Mouse (Mus musculus) limb, embryonic 15.5 days (tissue): ENCODE data around the gene Il16. TPM values are rescaled to one million over a fixed set of nuclear protein-coding genes. Genes with fewer than 3 reads are reported as not detected.

Experiments used
- ATAC-seq: fragments of 200-750 bp; cut with Nextera tagmentation; 2 replicates; pipeline ENCODE4 v1.8.0; 2017; ENCODE audit warnings: low read depth, moderate TSS enrichment; ENCODE audit not compliant: insufficient number of reproducible peaks, low FRiP score, low TSS enrichment
- H3K27ac ChIP-seq: fragments of 300-500 bp; sonication (generic); 2 replicates; pipeline ENCODE4 v1.5.1; 2015; ENCODE audit warnings: moderate library complexity, mild to moderate bottlenecking, inconsistent platforms
- H3K27me3 ChIP-seq: fragments of 300-500 bp; sonication (generic); 2 replicates; pipeline ENCODE4 v1.6.1; 2015; ENCODE audit warnings: inconsistent platforms
- H3K36me3 ChIP-seq: fragments of 300-500 bp; sonication (generic); 2 replicates; pipeline ENCODE4 v1.6.1; 2015; ENCODE audit warnings: inconsistent platforms
- H3K4me1 ChIP-seq: fragments of 300-500 bp; sonication (generic); 2 replicates; pipeline ENCODE4 v1.6.1; 2015; ENCODE audit warnings: inconsistent platforms
- H3K4me2 ChIP-seq: fragments of 300-500 bp; sonication (generic); 2 replicates; pipeline ENCODE4 v1.6.1; 2015; ENCODE audit warnings: mild to moderate bottlenecking, inconsistent platforms
- H3K4me3 ChIP-seq: fragments of 300-500 bp; sonication (generic); 2 replicates; pipeline ENCODE4 v1.5.1; 2015; ENCODE audit warnings: mild to moderate bottlenecking, inconsistent platforms
- H3K9ac ChIP-seq: fragments of 300-500 bp; sonication (generic); 2 replicates; pipeline ENCODE4 v1.6.1; 2015; ENCODE audit warnings: inconsistent platforms
- H3K9me3 ChIP-seq: fragments of 300-500 bp; sonication (generic); 2 replicates; pipeline ENCODE4 v1.6.1; 2016; ENCODE audit warnings: inconsistent platforms
- WGBS: fragments of 180-500 bp; shearing (Covaris S2); methylation state at CpG from one replicate; pipeline ENCODE4 v1.1.7; 2015; 5-methylcytosine and 5-hydroxymethylcytosine counted together
- polyA plus RNA-seq: library from polyadenylated mRNA; unstranded; fragments of >200 nt; fragmentation: Nextera tagmentation; extraction: Ambion mirVana; gene quantifications from 2 replicates; pipeline ENCODE4 v1.2.1, GENCODE M21; 2015

Gene Il16
- polyA plus RNA-seq, 1 experiment from 2014 or later, result 8.4 TPM

GRCm38 (mm10) chr7:83633856-83634255 is 111.7 kb downstream of the Il16 start:
- H3K27me3 ChIP-seq, result no peaks in the 10 kb centered on the region
- H3K4me3 ChIP-seq, result no peak overlapping the region
- H3K9ac ChIP-seq, result no peak overlapping the region
- no peak overlapping the region for H3K27ac ChIP-seq
- peaks cover 22% of the 10 kb centered on the region; the same call in 1 of the 2 replicates for H3K36me3 ChIP-seq
- no peaks in the 10 kb centered on the region for H3K9me3 ChIP-seq
- H3K4me1 ChIP-seq, result peaks cover 18% of the 10 kb centered on the region
- 70% methylated on average over 6 of the region's 6 CpGs for WGBS
- ATAC-seq, result no peak
- no peak overlapping the region for H3K4me2 ChIP-seq

GRCm38 (mm10) chr7:83632682-83633120 is 112.8 kb downstream of the Il16 start:
- peak overlapping the region; percentile 68 for H3K4me3 ChIP-seq
- H3K4me2 ChIP-seq, result peak overlapping the region; percentile 76
- H3K4me1 ChIP-seq, result peaks cover 18% of the 10 kb centered on the region
- no peaks in the 10 kb centered on the region for H3K27me3 ChIP-seq
- ATAC-seq, result no peak
- peak overlapping the region; percentile 71; the same call in 1 of the 2 replicates for H3K9ac ChIP-seq
- 56% methylated on average over 6 of the region's 6 CpGs for WGBS
- peak overlapping the region; percentile 24 for H3K27ac ChIP-seq
- peaks cover 19% of the 10 kb centered on the region; the same call in 1 of the 2 replicates for H3K36me3 ChIP-seq
- no peaks in the 10 kb centered on the region for H3K9me3 ChIP-seq

- H3K9me3 ChIP-seq, result no peaks in the 10 kb centered on the region
- peak within 1 kb of the TSS; percentile 76 for H3K4me2 ChIP-seq
- no peaks in the 10 kb centered on the region for H3K27me3 ChIP-seq
- under 1% methylated on average over 35 of the region's 35 CpGs for WGBS
- peak; percentile 95 for ATAC-seq
- H3K4me3 ChIP-seq, result peak within 1 kb of the TSS; percentile 68
- peak within 1 kb of the TSS; percentile 71 for H3K9ac ChIP-seq
- peak within 1 kb of the TSS; percentile 86 for H3K27ac ChIP-seq
- H3K36me3 ChIP-seq, result peaks cover 12% of the 10 kb centered on the region; the same call in 1 of the 2 replicates
- peaks cover 18% of the 10 kb centered on the region for H3K4me1 ChIP-seq
Measured at GRCm38 (mm10) chr7:83631828-83632681, 113.5 kb downstream of the Il16 start, which contains the start of gene Stard5. Gene Stard5 (plus strand): TSS chr7:83631959.

GRCm38 (mm10) chr7:83631073-83631827 is 114.3 kb downstream of the Il16 start:
- peaks cover 4% of the 10 kb centered on the region; the same call in 1 of the 2 replicates for H3K36me3 ChIP-seq
- H3K27ac ChIP-seq, result peak overlapping the region; percentile 86
- no peaks in the 10 kb centered on the region for H3K27me3 ChIP-seq
- H3K4me1 ChIP-seq, result peaks cover 18% of the 10 kb centered on the region
- peak overlapping the region; percentile 68 for H3K4me3 ChIP-seq
- H3K9me3 ChIP-seq, result no peaks in the 10 kb centered on the region
- 6% methylated on average over 11 of the region's 11 CpGs for WGBS
- no peak for ATAC-seq
- H3K9ac ChIP-seq, result peak overlapping the region; percentile 39; the same call in 1 of the 2 replicates
- peak overlapping the region; percentile 76 for H3K4me2 ChIP-seq

- no peak overlapping the region for H3K9ac ChIP-seq
- peaks cover 7% of the 10 kb centered on the region for H3K4me1 ChIP-seq
- H3K27ac ChIP-seq, result no peak overlapping the region
- WGBS, result 79% methylated on average over 4 of the region's 4 CpGs
- ATAC-seq, result no peak
- 0 out of 2 replicates have a peak, but pooled peaks cover 2% of the 10 kb centered on the region for H3K36me3 ChIP-seq
- no peak overlapping the region for H3K4me2 ChIP-seq
- no peaks in the 10 kb centered on the region for H3K9me3 ChIP-seq
- no peaks in the 10 kb centered on the region for H3K27me3 ChIP-seq
- H3K4me3 ChIP-seq, result no peak overlapping the region
Measured at GRCm38 (mm10) chr7:83627369-83627768, 118.2 kb downstream of the Il16 start.

- ATAC-seq, result no peak
- Histone ChIP-seq H3K27me3 (no peaks in the 10 kb centered on the region), H3K27ac (no peak overlapping the region), H3K4me3 (no peak overlapping the region), H3K9me3 (no peaks in the 10 kb centered on the region), H3K4me2 (no peak overlapping the region), H3K9ac (no peak overlapping the region), H3K36me3 (0 out of 2 replicates have a peak, but pooled peaks cover 2% of the 10 kb centered on the region), H3K4me1 (peaks cover 7% of the 10 kb centered on the region)
- WGBS, result 56% methylated on average over 8 of the region's 8 CpGs
Measured at GRCm38 (mm10) chr7:83626557-83627257, 118.8 kb downstream of the Il16 start.

GRCm38 (mm10) chr7:83624065-83624464 is 121.5 kb downstream of the Il16 start:
- Histone ChIP-seq H3K4me1 (no peaks in the 10 kb centered on the region), H3K36me3 (0 out of 2 replicates have a peak, but pooled peaks cover 2% of the 10 kb centered on the region), H3K4me2 (no peak overlapping the region), H3K27ac (no peak overlapping the region), H3K9ac (no peak overlapping the region), H3K4me3 (no peak overlapping the region), H3K9me3 (no peaks in the 10 kb centered on the region), H3K27me3 (no peaks in the 10 kb centered on the region)
- WGBS, result 69% methylated on average over 1 of the region's 1 CpGs
- no peak for ATAC-seq

- Histone ChIP-seq H3K27ac (no peak overlapping the region), H3K4me3 (no peak overlapping the region), H3K4me1 (no peaks in the 10 kb centered on the region), H3K9ac (no peak overlapping the region), H3K27me3 (no peaks in the 10 kb centered on the region), H3K36me3 (no peaks in the 10 kb centered on the region), H3K9me3 (no peaks in the 10 kb centered on the region), H3K4me2 (no peak overlapping the region)
- 89% methylated on average over 6 of the region's 6 CpGs for WGBS
- no peak for ATAC-seq
Measured at GRCm38 (mm10) chr7:83622582-83622981, 122.9 kb downstream of the Il16 start.

GRCm38 (mm10) chr7:83618709-83619108 is 126.8 kb downstream of the Il16 start:
- Histone ChIP-seq H3K27me3 (no peaks in the 10 kb centered on the region), H3K4me1 (peaks cover 6% of the 10 kb centered on the region; the same call in 1 of the 2 replicates), H3K9me3 (no peaks in the 10 kb centered on the region), H3K36me3 (no peaks in the 10 kb centered on the region), H3K27ac (no peak overlapping the region), H3K9ac (no peak overlapping the region), H3K4me2 (no peak overlapping the region), H3K4me3 (no peak overlapping the region)
- no peak for ATAC-seq
- WGBS, result 92% methylated on average over 1 of the region's 1 CpGs

GRCm38 (mm10) chr7:83616268-83616667 is 129.3 kb downstream of the Il16 start:
- H3K27ac ChIP-seq, result no peak overlapping the region
- no peak overlapping the region for H3K9ac ChIP-seq
- 81% methylated on average over 3 of the region's 3 CpGs for WGBS
- no peaks in the 10 kb centered on the region for H3K27me3 ChIP-seq
- H3K4me2 ChIP-seq, result no peak overlapping the region
- H3K4me3 ChIP-seq, result no peak overlapping the region
- no peak for ATAC-seq
- peaks cover 6% of the 10 kb centered on the region; the same call in 1 of the 2 replicates for H3K4me1 ChIP-seq
- H3K9me3 ChIP-seq, result no peaks in the 10 kb centered on the region
- no peaks in the 10 kb centered on the region for H3K36me3 ChIP-seq

GRCm38 (mm10) chr7:83615815-83616214 is 129.7 kb downstream of the Il16 start:
- Histone ChIP-seq H3K36me3 (no peaks in the 10 kb centered on the region), H3K27ac (no peak overlapping the region), H3K4me3 (no peak overlapping the region), H3K27me3 (no peaks in the 10 kb centered on the region), H3K9me3 (no peaks in the 10 kb centered on the region), H3K9ac (no peak overlapping the region), H3K4me2 (no peak overlapping the region), H3K4me1 (peaks cover 6% of the 10 kb centered on the region; the same call in 1 of the 2 replicates)
- ATAC-seq, result no peak
- WGBS, result 88% methylated on average over 8 of the region's 8 CpGs
